Mouse (Mus musculus) C2C12 (cell line): ENCODE measurements around the gene Olfr312. TPM values are rescaled to one million over a fixed set of nuclear protein-coding genes. Genes with fewer than 3 reads are reported as not detected.

ENCODE experiments used
- H3K27me3 ChIP-seq: one replicate; pipeline ENCODE4 v1.6.1; 2011; ENCODE audit not compliant: control insufficient read depth, insufficient read depth, insufficient read length
- H3K36me3 ChIP-seq: one replicate; pipeline ENCODE4 v1.6.1; 2011; ENCODE audit not compliant: control insufficient read depth, insufficient read depth
- H3K4me3 ChIP-seq: one replicate; pipeline ENCODE4 v1.5.1; 2011; ENCODE audit warnings: mild to moderate bottlenecking, control low read depth; ENCODE audit not compliant: poor library complexity, insufficient read depth, severe bottlenecking
- H3K79me2 ChIP-seq: one replicate; pipeline ENCODE4 v1.6.1; 2011; ENCODE audit not compliant: control insufficient read depth, insufficient read depth
- H3K79me3 ChIP-seq: one replicate; pipeline ENCODE4 v1.6.1; 2011; ENCODE audit warnings: low read depth, control low read depth
- H3ac ChIP-seq: one replicate; pipeline ENCODE3; 2011; ENCODE audit warnings: low read depth; ENCODE audit not compliant: control insufficient read depth, insufficient read length
- CEBPB ChIP-seq: IDR thresholded peaks from one replicate; pipeline ENCODE4 v1.6.1; 2011; ENCODE audit warnings: low read depth, mild to moderate bottlenecking, control low read depth, moderate library complexity
- CTCF ChIP-seq: IDR thresholded peaks from one replicate; pipeline ENCODE4 v1.5.1; 2011; ENCODE audit not compliant: control insufficient read depth, insufficient read depth, insufficient read length
- FOSL1 ChIP-seq: IDR thresholded peaks from one replicate; pipeline ENCODE4 v1.8.0; 2011; ENCODE audit warnings: mild to moderate bottlenecking, low read length; ENCODE audit not compliant: poor library complexity, insufficient read depth, severe bottlenecking
- MAX ChIP-seq: IDR thresholded peaks from one replicate; pipeline ENCODE4 v1.6.1; 2011; ENCODE audit warnings: mild to moderate bottlenecking, control low read depth
- MYOD1 ChIP-seq: IDR thresholded peaks from one replicate; pipeline ENCODE4 v1.6.1; 2011; ENCODE audit warnings: low read depth; ENCODE audit not compliant: control insufficient read depth, insufficient read length
- MYOG ChIP-seq: IDR thresholded peaks from one replicate; pipeline ENCODE4 v1.6.1; 2011; ENCODE audit not compliant: control insufficient read depth, insufficient read length; ENCODE audit errors: extremely low read depth
- USF1 ChIP-seq: IDR thresholded peaks from one replicate; pipeline ENCODE4 v1.6.1; 2011; ENCODE audit warnings: low read depth, mild to moderate bottlenecking, control low read depth, moderate library complexity
- polyA plus RNA-seq: library from polyadenylated mRNA; unstranded; fragments of >200 nt; fragmentation: generic; extraction: Trizol; gene quantifications from one replicate; pipeline ENCODE4 v1.2.1, GENCODE M21; 2012; ENCODE audit warnings: missing spikeins

The Olfr312 gene
- polyA plus RNA-seq, 1 experiment, result not detected

DNA sequence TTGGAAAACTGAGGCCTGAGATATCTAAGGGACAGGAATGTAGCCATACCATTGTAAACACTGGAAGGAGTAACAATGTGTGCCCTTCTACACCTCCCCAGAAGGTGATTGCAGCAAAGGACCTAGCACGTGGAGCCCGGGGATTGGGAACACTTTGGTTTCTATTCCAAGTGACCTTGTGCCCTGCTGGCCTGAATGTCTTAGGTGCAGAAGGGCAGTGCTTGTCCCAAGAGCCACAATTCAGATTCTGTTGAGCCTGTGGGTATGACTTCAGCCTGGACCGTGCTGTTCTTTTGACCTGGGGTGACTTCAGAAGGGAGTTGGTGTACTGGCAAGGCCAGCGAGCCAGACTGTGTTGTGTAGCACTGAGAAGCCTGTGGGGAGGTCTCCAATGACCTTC lies 41.9 kb downstream of the Olfr312 start:
- no peaks in the 10 kb centered on the region for H3K27me3 ChIP-seq
- H3K36me3 ChIP-seq, result peaks cover 4% of the 10 kb centered on the region
- TF ChIP-seq MAX, result no peak
- TF ChIP-seq MYOG, result no peak
- TF ChIP-seq FOSL1, result no peak
- no peak for TF ChIP-seq MYOD1
- TF ChIP-seq CEBPB, result no peak
- TF ChIP-seq USF1, result no peak
- TF ChIP-seq CTCF, result no peak
- H3K79me2 ChIP-seq, result peaks cover 10% of the 10 kb centered on the region
- H3ac ChIP-seq, result no peak overlapping the region
- no peak overlapping the region for H3K4me3 ChIP-seq
- no peaks in the 10 kb centered on the region for H3K79me3 ChIP-seq

DNA sequence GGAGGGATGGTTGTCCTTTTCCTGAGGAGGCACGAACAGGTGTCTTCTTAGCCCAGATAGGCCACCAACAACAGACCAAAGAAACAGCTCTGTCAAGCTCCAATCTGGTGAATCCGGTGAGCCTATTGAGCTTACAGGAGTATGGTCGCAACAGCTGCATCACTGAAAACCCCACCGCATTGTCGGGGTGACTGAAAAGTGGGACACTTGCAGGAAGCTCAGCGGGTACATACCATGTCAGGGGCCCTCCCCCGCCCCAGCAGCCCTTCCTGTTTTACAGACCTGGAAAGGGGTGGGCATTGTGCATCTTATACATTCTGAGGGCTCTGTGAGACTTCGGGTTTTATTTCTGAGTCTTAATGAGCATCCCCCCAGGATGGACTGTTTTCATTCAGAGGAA lies 54.7 kb downstream of the Olfr312 start:
- no peaks in the 10 kb centered on the region for H3K79me3 ChIP-seq
- no peak for TF ChIP-seq MYOD1
- TF ChIP-seq CTCF, result no peak
- no peak for TF ChIP-seq MAX
- TF ChIP-seq MYOG, result no peak
- TF ChIP-seq CEBPB, result no peak
- no peak for TF ChIP-seq USF1
- no peak for TF ChIP-seq FOSL1

More for the DNA sequence above, 54.7 kb downstream of the Olfr312 start:
- no peaks in the 10 kb centered on the region for H3K27me3 ChIP-seq
- H3ac ChIP-seq, result no peak overlapping the region
- H3K4me3 ChIP-seq, result no peak overlapping the region
- H3K36me3 ChIP-seq, result peaks cover 19% of the 10 kb centered on the region
- no peaks in the 10 kb centered on the region for H3K79me2 ChIP-seq

Other genes with a start within 250 kb of the Olfr312 start
- not detected for gene Olfr324, start 234.1 kb upstream of the Olfr312 start, polyA plus RNA-seq
- not detected for gene 2210407C18Rik, start 213.2 kb upstream of the Olfr312 start, polyA plus RNA-seq
- gene Olfr323, start 198.7 kb upstream of the Olfr312 start, polyA plus RNA-seq, result not detected
- gene Trim58, start 188.8 kb upstream of the Olfr312 start, polyA plus RNA-seq, result not detected
- gene Olfr322, start 170.5 kb upstream of the Olfr312 start, polyA plus RNA-seq, result not detected
- not detected for gene Olfr320, start 148.1 kb upstream of the Olfr312 start, polyA plus RNA-seq
- not detected for gene Olfr319, start 130.1 kb upstream of the Olfr312 start, polyA plus RNA-seq
- gene Olfr318, start 105.2 kb upstream of the Olfr312 start, polyA plus RNA-seq, result not detected
- gene Olfr317, start 90.0 kb upstream of the Olfr312 start, polyA plus RNA-seq, result not detected
- not detected for gene Olfr316, start 76.5 kb upstream of the Olfr312 start, polyA plus RNA-seq
- gene Olfr315, start 56.0 kb upstream of the Olfr312 start, polyA plus RNA-seq, result not detected
- not detected for gene Olfr314, start 46.3 kb upstream of the Olfr312 start, polyA plus RNA-seq
- not detected for gene Fam183b, start 27.3 kb upstream of the Olfr312 start, polyA plus RNA-seq
- gene Olfr313, start 14.2 kb upstream of the Olfr312 start, polyA plus RNA-seq, result not detected
- not detected for gene Olfr311, start 10.0 kb downstream of the Olfr312 start, polyA plus RNA-seq
- 0.32 TPM for gene Gm12258, start 17.9 kb downstream of the Olfr312 start, polyA plus RNA-seq
- gene 2810021J22Rik, start 38.0 kb downstream of the Olfr312 start, polyA plus RNA-seq, result 2.2 TPM
- gene Zfp39, start 75.0 kb downstream of the Olfr312 start, polyA plus RNA-seq, result 0.64 TPM
- not detected for gene Btnl10, start 88.7 kb downstream of the Olfr312 start, polyA plus RNA-seq
- gene Rnf187, start 109.7 kb downstream of the Olfr312 start, polyA plus RNA-seq, result 245 TPM
- 1.6 TPM for gene Hist3h2ba, start 119.7 kb downstream of the Olfr312 start, polyA plus RNA-seq
- 11.4 TPM for gene Hist3h2a, start 125.4 kb downstream of the Olfr312 start, polyA plus RNA-seq
- 0.22 TPM for gene Trim17, start 125.4 kb downstream of the Olfr312 start, polyA plus RNA-seq
- 15.1 TPM for gene Trim11, start 148.9 kb downstream of the Olfr312 start, polyA plus RNA-seq